Mouse (Mus musculus) adrenal gland, postnatal 10 days (tissue): ENCODE measurements around the gene Trpm8. TPM values are rescaled to one million over a fixed set of nuclear protein-coding genes. Genes with fewer than 3 reads are reported as not detected.

Source experiments
- DNase-seq: peaks from one replicate; pipeline ENCODE4 v3.0.0; 2021; ENCODE audit warnings: mixed read lengths
- total RNA-seq, 2 experiments: library from RNA; stranded (reverse); gene quantifications; 2 replicates each; pipeline ENCODE4 v1.2.3; 2021

The Trpm8 gene
- total RNA-seq, 2 experiments from 2014 or later, result not detected

- DNase-seq, result peak; percentile 75
Observed at GRCm38 (mm10) chr1:88264869-88265240, 12.6 kb upstream of the Trpm8 start.

- DNase-seq, result peak; percentile 15
Observed at GRCm38 (mm10) chr1:88266123-88266522, 11.3 kb upstream of the Trpm8 start.

- DNase-seq, result peak; percentile 12
Observed at GRCm38 (mm10) chr1:88267489-88267888, 10.0 kb upstream of the Trpm8 start.

- DNase-seq, result peak; percentile 31
Observed at GRCm38 (mm10) chr1:88268070-88268469, 9.4 kb upstream of the Trpm8 start.

GRCm38 (mm10) chr1:88269539-88270309 is 7.7 kb upstream of the Trpm8 start:
- DNase-seq, result peak; percentile 12

- no peak for DNase-seq
Observed at GRCm38 (mm10) chr1:88272851-88273250, 4.6 kb upstream of the Trpm8 start.

- no peak for DNase-seq
Observed at GRCm38 (mm10) chr1:88273326-88273725, 4.1 kb upstream of the Trpm8 start.

DNA sequence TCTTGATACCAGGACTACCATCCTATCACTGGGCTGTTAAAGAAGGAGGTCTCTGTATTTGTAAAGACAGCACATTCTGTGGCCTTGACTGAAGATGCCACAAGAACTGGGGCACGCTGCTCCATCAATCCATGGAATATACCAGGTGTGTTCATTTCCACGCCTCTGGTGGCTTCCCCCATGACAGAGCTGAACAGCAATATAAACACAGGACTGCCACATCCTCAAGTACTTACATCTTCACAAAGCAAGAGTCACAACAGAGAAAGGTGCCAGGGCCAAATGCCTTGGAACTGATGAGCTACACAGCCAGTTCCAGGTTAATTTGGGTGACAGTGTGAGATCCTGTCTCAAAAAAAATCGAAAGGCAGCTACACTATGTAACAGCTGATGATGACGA is 3.6 kb upstream of the Trpm8 start:
- no peak for DNase-seq

DNA sequence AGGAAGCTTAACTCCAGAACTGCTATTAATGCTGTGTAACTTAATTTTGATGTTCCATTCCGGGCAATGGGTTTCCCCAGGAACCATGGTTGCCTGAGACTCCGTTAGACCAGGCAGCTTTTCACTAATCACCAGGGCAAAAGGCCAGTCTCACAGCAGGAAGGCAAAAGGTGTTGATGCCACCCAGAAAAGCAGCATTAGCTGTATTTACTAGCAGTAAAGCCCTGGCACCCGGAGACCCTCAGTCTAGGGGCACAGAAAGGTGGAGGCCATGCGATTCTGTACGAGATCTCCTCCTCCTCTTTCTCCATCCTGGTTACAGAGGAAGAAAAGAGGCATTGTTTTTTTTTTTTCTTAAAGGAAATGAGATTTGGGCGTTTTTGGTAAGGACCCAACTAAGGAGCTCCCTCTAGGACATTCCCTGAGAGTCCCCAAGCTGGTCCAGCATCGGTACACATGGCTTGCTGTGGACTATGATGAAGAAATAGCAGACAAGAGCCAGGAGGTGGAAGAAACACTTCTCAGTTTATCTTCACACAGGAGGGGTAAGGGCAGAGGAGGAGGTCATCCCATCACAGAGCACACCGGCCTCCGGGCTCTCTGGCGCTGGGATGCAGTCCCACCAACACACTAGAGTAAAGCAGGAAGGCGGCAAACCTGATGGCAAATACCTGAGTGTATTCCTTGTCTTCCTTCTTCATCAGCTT is 2.9 kb upstream of the Trpm8 start:
- no peak for DNase-seq

DNA sequence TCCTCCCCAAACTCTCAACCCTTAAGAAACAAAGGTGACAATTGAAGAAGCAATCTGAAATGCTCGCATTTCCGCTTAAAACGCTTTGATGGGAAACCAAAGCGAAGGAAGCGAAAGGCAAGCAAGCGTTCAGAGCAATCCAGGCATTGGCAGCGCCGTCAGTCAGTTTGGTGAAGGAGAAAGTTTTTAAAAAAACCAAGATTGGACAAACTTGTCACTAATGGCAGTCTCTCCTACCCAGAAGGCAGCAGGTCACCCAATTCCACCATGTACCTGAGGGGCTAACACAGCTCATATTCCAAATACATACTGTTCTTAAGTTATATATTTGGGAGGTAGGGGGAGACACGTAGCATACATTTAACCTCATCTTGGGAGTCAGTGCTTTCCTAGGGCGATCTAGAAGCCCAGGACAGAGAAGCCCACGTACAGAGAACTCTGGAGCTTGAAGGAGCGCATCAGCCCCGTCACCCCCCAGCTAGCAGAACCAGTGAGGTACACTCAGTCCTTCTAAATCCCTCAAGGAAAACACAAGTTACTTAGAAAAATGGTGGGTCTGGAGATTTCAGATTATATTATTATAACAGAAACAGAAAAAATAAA is 2.3 kb upstream of the Trpm8 start:
- no peak for DNase-seq

DNA sequence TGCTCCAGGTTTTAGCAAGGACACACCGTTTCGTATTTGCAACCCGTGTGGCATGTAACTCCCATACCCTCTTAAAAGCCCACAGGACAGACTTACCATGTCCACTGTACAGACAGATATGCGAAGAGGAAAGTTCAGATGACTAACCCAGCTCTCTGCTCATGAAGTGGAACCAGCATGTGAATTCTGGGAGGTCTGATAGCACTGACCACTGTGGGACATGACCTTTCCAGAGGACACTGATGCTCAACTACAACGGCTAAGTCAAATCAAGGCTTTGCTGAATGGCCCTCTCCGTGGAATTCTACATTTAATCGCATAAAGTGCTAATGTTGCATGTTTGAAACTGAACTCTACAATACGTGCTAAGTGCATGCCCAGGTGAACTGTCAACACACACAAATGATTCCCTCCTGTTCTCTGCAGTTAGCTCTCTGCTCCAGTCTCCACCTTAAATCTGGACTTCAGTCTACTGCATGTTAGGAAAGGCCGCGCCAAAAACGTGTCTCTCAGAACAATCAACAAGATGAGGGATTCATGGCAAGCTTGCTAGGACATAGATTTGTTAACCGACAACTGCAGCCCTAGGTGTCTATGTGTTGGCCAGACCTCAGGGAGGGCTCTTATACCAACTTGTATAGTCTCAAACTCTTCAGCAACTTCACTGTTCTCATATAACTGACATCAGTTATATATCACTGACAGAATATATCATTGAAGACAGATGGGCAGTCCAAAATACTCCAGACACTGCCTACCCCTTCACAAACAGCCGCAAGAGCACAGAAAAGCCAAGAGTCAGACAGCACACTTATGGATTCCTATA is 1.6 kb upstream of the Trpm8 start:
- peak; percentile 21 for DNase-seq

DNA sequence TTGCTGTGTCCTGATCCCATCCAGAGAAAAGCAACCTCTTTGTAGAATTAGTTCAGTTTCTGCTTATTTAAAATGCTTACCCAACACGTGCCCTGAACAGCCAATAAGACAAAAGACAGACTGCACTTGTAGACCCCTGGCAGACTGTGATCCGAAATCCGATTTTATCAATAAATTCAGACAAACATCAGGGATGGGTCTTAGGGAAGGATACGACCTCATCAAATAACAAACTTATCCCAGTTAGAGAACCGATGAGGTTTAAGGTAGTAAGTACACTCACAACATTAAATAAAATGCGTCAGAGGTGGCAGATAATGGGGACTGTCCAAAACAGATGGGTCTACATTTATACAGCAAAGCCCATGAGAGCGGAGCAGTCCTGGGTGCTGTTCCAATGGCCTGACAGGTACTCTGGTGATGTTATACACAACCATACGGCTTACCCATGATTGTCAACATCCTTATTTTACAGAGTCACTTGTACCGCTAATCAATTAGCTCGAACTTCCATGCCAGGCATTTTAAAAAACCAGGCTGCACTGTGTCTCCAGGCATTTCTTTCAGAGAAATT is 850 bp upstream of the Trpm8 start:
- DNase-seq, result peak; percentile 19

GRCm38 (mm10) chr1:88277818-88278511 is 504 bp downstream of the Trpm8 start:
- peak; percentile 63 for DNase-seq

DNA sequence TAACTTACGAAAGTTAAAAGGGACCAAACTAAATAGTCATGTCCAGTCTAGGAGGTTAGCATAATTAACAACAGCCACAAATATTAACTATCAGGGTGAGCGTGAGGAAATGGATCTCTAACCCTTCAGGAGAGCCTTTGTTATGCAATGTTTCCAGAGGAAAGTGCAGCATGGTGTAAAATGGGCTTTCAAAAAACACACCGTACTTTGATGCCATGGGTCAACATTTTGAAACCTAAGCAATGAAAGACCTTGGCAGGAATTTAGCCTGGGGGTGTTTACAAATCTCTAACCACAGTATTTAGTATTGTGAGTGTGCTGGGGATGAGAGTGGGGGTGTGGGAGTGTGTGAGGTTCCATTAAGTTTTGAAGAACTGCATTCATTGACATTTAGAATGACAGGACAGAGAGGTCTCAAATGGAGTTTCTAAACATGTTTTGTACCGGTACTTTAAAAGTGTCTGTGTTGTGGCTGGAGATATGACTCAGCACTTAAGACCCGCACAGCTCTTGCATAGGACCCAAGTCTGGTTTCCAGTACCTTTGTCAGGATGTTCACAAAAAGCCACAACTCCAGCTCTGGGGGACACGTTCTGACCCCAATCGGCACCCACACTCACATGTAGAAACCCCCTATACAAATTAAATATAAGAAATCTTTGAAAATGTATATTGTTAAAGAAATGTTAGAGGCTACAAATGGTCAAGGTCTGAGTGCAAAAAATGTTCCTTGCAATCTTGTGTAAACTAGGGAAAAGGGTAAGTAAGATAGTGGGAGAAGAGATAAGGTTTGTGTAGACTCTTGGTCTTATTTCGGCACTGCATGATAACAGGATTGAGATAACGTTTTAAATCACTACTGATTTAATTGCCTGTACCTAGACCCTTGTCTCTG is 1.9 kb downstream of the Trpm8 start:
- DNase-seq, result peak; percentile 59

DNA sequence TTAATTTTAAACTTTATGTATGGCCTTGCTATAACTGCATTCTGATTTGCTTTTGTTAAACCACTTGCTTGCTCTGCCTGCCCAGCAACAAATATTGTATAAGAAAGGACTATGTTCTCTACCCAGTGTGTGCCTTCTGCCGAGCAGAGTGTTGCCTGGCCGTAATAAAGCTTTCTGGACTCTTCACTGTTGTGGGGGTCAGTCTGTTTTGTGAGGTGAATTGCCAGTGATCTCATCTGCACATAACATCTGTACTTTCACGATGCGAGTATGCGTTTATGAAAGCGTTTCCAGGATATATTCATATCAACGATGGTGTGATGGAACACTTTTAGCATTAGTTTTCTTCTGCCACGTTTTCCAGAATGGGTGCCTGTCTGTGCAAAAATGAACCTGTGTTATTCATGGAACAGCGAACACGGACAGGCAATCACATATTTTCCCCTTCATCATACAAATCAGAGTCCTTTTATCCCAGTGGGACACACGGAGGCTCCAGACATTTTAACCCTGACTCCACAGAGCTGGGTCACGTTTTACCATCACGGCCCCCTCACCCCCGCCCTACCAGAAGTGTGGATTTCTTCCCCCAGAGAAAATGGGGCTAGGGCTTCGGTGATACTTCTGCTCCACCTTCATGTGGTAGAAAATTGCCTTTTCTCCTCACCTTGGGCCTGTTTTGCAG is 2.7 kb downstream of the Trpm8 start:
- DNase-seq, result peak; percentile 21

- no peak for DNase-seq
Observed at GRCm38 (mm10) chr1:88282301-88282700, 4.8 kb downstream of the Trpm8 start.

DNA sequence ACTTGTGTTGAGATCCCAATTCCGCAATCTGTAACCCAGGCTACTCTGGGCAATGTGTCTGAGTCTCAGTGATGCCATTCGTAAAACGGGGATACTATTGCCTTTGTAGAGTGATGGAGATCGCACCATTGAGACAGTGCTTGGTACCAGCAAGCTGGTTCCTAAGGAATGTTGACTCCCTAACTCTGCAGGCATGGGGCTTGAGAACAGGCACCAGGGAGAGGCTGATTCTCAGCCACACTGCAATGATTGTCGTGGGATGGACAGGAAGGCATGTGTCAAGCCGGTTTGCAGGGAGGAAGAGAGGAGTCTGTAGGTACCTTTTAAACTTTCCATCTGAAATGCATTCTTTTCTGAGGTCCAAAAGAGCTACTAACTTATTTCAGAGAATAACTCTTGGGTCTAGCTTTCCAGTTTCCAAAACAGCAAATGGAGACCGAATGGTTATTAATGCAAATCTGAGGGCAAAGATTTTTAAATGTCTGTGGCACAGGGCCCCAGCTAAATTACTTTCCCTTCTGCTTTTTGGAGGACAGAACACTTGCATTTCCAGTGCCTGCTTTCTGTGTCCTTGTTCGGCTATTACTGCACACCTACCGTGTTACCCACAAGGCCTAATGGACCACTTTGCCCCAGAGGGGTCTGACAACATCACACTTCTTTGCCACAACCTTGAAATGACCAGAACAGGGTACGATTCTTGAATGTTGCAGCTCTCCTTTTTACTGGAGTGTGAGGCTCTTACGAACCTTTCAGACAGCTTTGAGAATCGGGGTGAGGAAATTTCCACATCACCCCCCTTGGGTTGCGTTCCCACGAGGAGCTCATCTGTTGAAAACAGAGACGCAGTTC is 6.1 kb downstream of the Trpm8 start:
- DNase-seq, result no peak

DNA sequence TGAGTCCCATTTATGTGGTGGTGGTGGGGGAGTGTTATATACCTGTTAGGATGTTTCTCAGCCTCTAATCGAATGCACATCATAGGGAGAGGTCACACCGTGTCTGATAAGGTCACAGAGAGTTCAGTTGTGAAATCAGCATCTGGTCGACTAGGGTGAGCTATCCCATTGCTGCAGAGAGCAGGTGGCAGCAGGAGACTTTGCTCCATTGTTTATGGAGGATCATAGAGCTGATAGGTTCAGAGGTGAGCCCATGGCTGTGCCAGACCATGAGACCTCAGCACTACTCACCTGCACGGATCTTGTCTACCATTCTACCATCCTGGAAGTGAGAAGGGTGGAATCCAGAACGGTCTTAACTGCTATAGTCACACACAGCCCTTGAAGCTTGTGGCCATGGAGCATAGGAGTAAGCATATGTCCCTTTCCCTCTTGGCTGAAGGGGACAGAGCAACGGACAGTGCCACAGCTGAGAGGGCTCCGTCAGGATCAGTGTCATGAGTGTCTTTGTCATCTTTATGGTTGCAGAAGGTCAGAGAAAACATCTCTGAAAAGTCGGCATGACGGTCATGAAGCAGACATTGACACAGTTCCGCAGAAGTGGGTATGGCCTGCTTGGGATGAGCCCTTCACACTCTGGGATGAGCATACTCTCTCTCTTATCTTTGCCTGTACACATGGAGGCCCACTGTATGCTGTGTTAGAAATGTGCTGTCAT is 6.9 kb downstream of the Trpm8 start:
- no peak for DNase-seq
